Mouse (Mus musculus): ENCODE data around the gene Rtp2.

- TF ChIP-seq POLR2A (IDR thresholded peaks at IDR 0.05; ENCODE audit: insufficient read depth, low read depth, low read length) (no peak), CTCF (IDR thresholded peaks at IDR 0.05; ENCODE audit: insufficient read depth, low read depth, low read length) (peak; percentile 64)
Observed at GRCm38 (mm10) chr16:23897984-23898586, 34.1 kb downstream of the Rtp2 start.

Measured in olfactory bulb, adult 2 months (tissue).